Mouse (Mus musculus) heart, adult 2 months (tissue): ENCODE measurements around the gene Pcf11.

Experiments
- CTCF ChIP-seq: fragments of 200-600 bp; IDR thresholded peaks from 2 replicates; pipeline ENCODE4 v1.8.1; 2022; ENCODE audit warnings: antibody characterized with exemption, mild to moderate bottlenecking, moderate library complexity
- EP300 ChIP-seq: fragments of 200-500 bp; IDR thresholded peaks from 2 replicates; pipeline ENCODE4 v1.6.1; 2011; ENCODE audit warnings: low read depth, low read length, control low read depth; ENCODE audit not compliant: insufficient read depth

- TF ChIP-seq CTCF = no peak
- no peak for TF ChIP-seq EP300
These were observed 58.9 kb downstream of the Pcf11 start for GRCm38 (mm10) chr7:92610830-92611229.
